In genomic region chr11:55468611-55469047, GRCm38 (mm10) we compare ENCODE assay signal across 8 mouse cellular contexts. TPM values are rescaled to one million over a fixed set of nuclear protein-coding genes. Genes with fewer than 3 reads are reported as not detected.
DNase-seq lines count a peak whose midpoint lies in the region; ATAC-seq lines count a peak whose summit lies in the region.

No protein-coding gene starts in this region.

- intact Hi-C loops in heart, postnatal 10 days (cut with DNase I), result no loop called here

- H3K27ac ChIP-seq in hindbrain, embryonic 15.5 days (replicated peaks), result peak overlapping the region; percentile 91
- peak overlapping the region; percentile 88 for H3K27ac ChIP-seq in midbrain, embryonic 12.5 days (replicated peaks)

- no peaks in the 10 kb centered on the region for H3K9me3 ChIP-seq in hindbrain, embryonic 15.5 days
- H3K9me3 ChIP-seq in midbrain, embryonic 12.5 days, result no peaks in the 10 kb centered on the region

- WGBS in hindbrain, embryonic 15.5 days, result 2% methylated on average over 17 of the region's 17 CpGs
- WGBS in midbrain, embryonic 12.5 days, result 3% methylated on average over 17 of the region's 17 CpGs

- peaks cover 32% of the 10 kb centered on the region for H3K4me1 ChIP-seq in hindbrain, embryonic 15.5 days (replicated peaks)
- peaks cover 24% of the 10 kb centered on the region for H3K4me1 ChIP-seq in midbrain, embryonic 12.5 days

- no peaks in the 10 kb centered on the region for H3K36me3 ChIP-seq in hindbrain, embryonic 15.5 days
- peaks cover 16% of the 10 kb centered on the region for H3K36me3 ChIP-seq in midbrain, embryonic 12.5 days

- peak; percentile 33 for DNase-seq in heart, adult 8-10 months (ENCODE audit: low spot score)
- no peak for DNase-seq in heart, postnatal 10 days
- peak; percentile 9 to 51 for DNase-seq in thymus, postnatal 10 days (ENCODE audit: low spot score in 2 of 2)
- DNase-seq in thymus, postnatal 25 days, result no peak
- no peak for DNase-seq in adrenal gland, adult 18-20 months (ENCODE audit: low spot score in 2 of 2)
- no peak for DNase-seq in urinary bladder, postnatal 10 days (ENCODE audit: low spot score)

- peak overlapping the region; percentile 48 for H3K4me3 ChIP-seq in hindbrain, embryonic 15.5 days
- H3K4me3 ChIP-seq in midbrain, embryonic 12.5 days, result peak overlapping the region; percentile 48

- no peak for ATAC-seq in hindbrain, embryonic 15.5 days (ENCODE audit: low FRiP score, low read depth)
- ATAC-seq in midbrain, embryonic 12.5 days (ENCODE audit: low FRiP score, low read depth), result peak; percentile 21

- H3K4me2 ChIP-seq in hindbrain, embryonic 15.5 days, result peak overlapping the region; percentile 91
- H3K4me2 ChIP-seq in midbrain, embryonic 12.5 days (replicated peaks), result peak overlapping the region; percentile 74

- H3K27me3 ChIP-seq in hindbrain, embryonic 15.5 days, result no peaks in the 10 kb centered on the region
- H3K27me3 ChIP-seq in midbrain, embryonic 12.5 days, result no peaks in the 10 kb centered on the region

- H3K9ac ChIP-seq in hindbrain, embryonic 15.5 days, result peak overlapping the region; percentile 61
- peak overlapping the region; percentile 70 for H3K9ac ChIP-seq in midbrain, embryonic 12.5 days (replicated peaks)

RNA-seq across cellular contexts. Expression of gene G3bp1, which starts 0.9 kb away (rescaled TPM):
- 10 to 100 TPM; 39.4 to 45.2 (median 42.4) TPM for total RNA-seq in heart, adult 8-10 months (2022)
- 10 to 100 TPM; 48.2 to 54.4 TPM for total RNA-seq in heart, postnatal 10 days (2021)
- 100 TPM in 2 replicates for polyA plus RNA-seq in hindbrain, embryonic 15.5 days (2015; fragmentation: Nextera tagmentation; extraction: Ambion mirVana)
- 209 and 215 TPM in 2 replicates for polyA plus RNA-seq in midbrain, embryonic 12.5 days (2016; fragmentation: Nextera tagmentation; extraction: Ambion mirVana)
- total RNA-seq in adrenal gland, adult 18-20 months (2021), result 10 to 100 TPM; 49.7 to 56.3 TPM

RNA-seq across cellular contexts. Expression of gene Atox1, which starts 7.6 kb away (rescaled TPM):
- total RNA-seq in heart, adult 8-10 months (2022), result 100 to 1,000 TPM in 3 of 4 experiments, 10 to 100 TPM in 1; 94.6 to 115 (median 104) TPM
- 100 to 1,000 TPM; 168 to 169 TPM for total RNA-seq in heart, postnatal 10 days (2021)
- 275 and 278 TPM in 2 replicates for polyA plus RNA-seq in hindbrain, embryonic 15.5 days (2015; fragmentation: Nextera tagmentation; extraction: Ambion mirVana)
- 232 and 237 TPM in 2 replicates for polyA plus RNA-seq in midbrain, embryonic 12.5 days (2016; fragmentation: Nextera tagmentation; extraction: Ambion mirVana)
- 100 to 1,000 TPM; 231 to 325 TPM for total RNA-seq in adrenal gland, adult 18-20 months (2021)

RNA-seq across cellular contexts. Expression of gene Sparc, which starts 45.6 kb away (rescaled TPM):
- 100 to 1,000 TPM; 202 to 357 (median 299) TPM for total RNA-seq in heart, adult 8-10 months (2022)
- 1,000 to 10,000 TPM; 1,750 to 1,767 TPM for total RNA-seq in heart, postnatal 10 days (2021)
- 578 and 599 TPM in 2 replicates for polyA plus RNA-seq in hindbrain, embryonic 15.5 days (2015; fragmentation: Nextera tagmentation; extraction: Ambion mirVana)
- polyA plus RNA-seq in midbrain, embryonic 12.5 days (2016; fragmentation: Nextera tagmentation; extraction: Ambion mirVana), result 470 and 579 TPM in 2 replicates
- 1,000 to 10,000 TPM; 1,159 to 2,168 TPM for total RNA-seq in adrenal gland, adult 18-20 months (2021)

Comparison
In these comparisons a context has a peak if more than half of its experiments do, and no peak if none do; other contexts are left out.
1. DNase-seq: peak in heart, adult 8-10 months (single experiment) and thymus, postnatal 10 days (2 of 2); none in heart, postnatal 10 days (0 of 2), thymus, postnatal 25 days (single experiment), adrenal gland, adult 18-20 months (0 of 2) and urinary bladder, postnatal 10 days (single experiment).